Mouse (Mus musculus) intestine, embryonic 14.5 days (tissue): ENCODE data around the gene Lrrd1. TPM values are rescaled to one million over a fixed set of nuclear protein-coding genes. Genes with fewer than 3 reads are reported as not detected.

Experiments used
- ATAC-seq: fragments of 200-750 bp; cut with Nextera tagmentation; replicated peaks from 2 replicates; pipeline ENCODE4 v1.8.0; 2017; ENCODE audit warnings: low read depth, moderate number of reproducible peaks, moderate TSS enrichment, moderate library complexity; ENCODE audit not compliant: low FRiP score, low TSS enrichment
- DNase-seq: peaks from one replicate; pipeline ENCODE4 v3.0.0-alpha.2; 2018; ENCODE audit warnings: low spot score
- H3K27ac ChIP-seq: fragments of 300-500 bp; sonication (generic); 2 replicates; pipeline ENCODE4 v1.5.1; 2014; ENCODE audit warnings: low read depth, mild to moderate bottlenecking, control low read depth
- H3K27me3 ChIP-seq: fragments of 300-500 bp; sonication (generic); replicated peaks from 2 replicates; pipeline ENCODE4 v1.6.1; 2014; ENCODE audit warnings: low read length, control low read depth; ENCODE audit not compliant: control insufficient read depth, insufficient read depth
- H3K36me3 ChIP-seq: fragments of 300-500 bp; sonication (generic); 2 replicates; pipeline ENCODE4 v1.6.1; 2014; ENCODE audit warnings: low read length, control low read depth; ENCODE audit not compliant: control insufficient read depth, insufficient read depth
- H3K4me1 ChIP-seq: fragments of 300-500 bp; sonication (generic); replicated peaks from 2 replicates; pipeline ENCODE4 v1.6.1; 2014; ENCODE audit warnings: low read length, control low read depth, mixed read lengths; ENCODE audit not compliant: control insufficient read depth, insufficient read depth
- H3K4me2 ChIP-seq: fragments of 300-500 bp; sonication (generic); 2 replicates; pipeline ENCODE4 v1.6.1; 2014; ENCODE audit warnings: low read length
- H3K4me3 ChIP-seq: fragments of 300-500 bp; sonication (generic); 2 replicates; pipeline ENCODE4 v1.5.1; 2014; ENCODE audit warnings: low read depth, low read length, control low read depth, mixed read lengths
- H3K9ac ChIP-seq: fragments of 300-500 bp; sonication (generic); 2 replicates; pipeline ENCODE4 v1.6.1; 2014; ENCODE audit warnings: mild to moderate bottlenecking, low read length
- H3K9me3 ChIP-seq: fragments of 300-500 bp; sonication (generic); 2 replicates; pipeline ENCODE4 v1.6.1; 2016; ENCODE audit warnings: low read length, control low read depth; ENCODE audit not compliant: control insufficient read depth
- WGBS: fragments of 180-500 bp; shearing (Covaris S2); extraction: QIAGEN DNeasy Blood & Tissue Kit; methylation state at CpG from one replicate; pipeline ENCODE4 v1.1.7; 2014; 5-methylcytosine and 5-hydroxymethylcytosine counted together
- polyA plus RNA-seq: library from polyadenylated mRNA; unstranded; fragments of >200 nt; fragmentation: Nextera tagmentation; extraction: Ambion mirVana; gene quantifications from 2 replicates; pipeline ENCODE4 v1.2.1, GENCODE M21; 2014

Gene Lrrd1
- polyA plus RNA-seq, 1 experiment from 2014 or later = not detected

- ATAC-seq = no peak
- 64% methylated on average over 2 of the region's 2 CpGs for WGBS
Observed at GRCm38 (mm10) chr5:3905471-3905870, 60.5 kb downstream of the Lrrd1 start.

More at GRCm38 (mm10) chr5:3905471-3905870, 60.5 kb downstream of the Lrrd1 start:
- no peak overlapping the region for H3K4me3 ChIP-seq
- no peaks in the 10 kb centered on the region for H3K9me3 ChIP-seq
- no peaks in the 10 kb centered on the region for H3K4me1 ChIP-seq
- no peak overlapping the region for H3K9ac ChIP-seq
- H3K27me3 ChIP-seq = no peaks in the 10 kb centered on the region
- DNase-seq = no peak
- no peak overlapping the region for H3K27ac ChIP-seq
- H3K4me2 ChIP-seq = no peak overlapping the region
- H3K36me3 ChIP-seq = no peaks in the 10 kb centered on the region

Other genes starting within 250 kb of the Lrrd1 start
- gene Pex1, start 249.1 kb upstream of the Lrrd1 start, polyA plus RNA-seq = 16.0 and 17.0 TPM in 2 replicates
- gene Rbm48, start 248.6 kb upstream of the Lrrd1 start, polyA plus RNA-seq = 14.0 and 14.1 TPM in 2 replicates
- not detected in 2 replicates for gene Tmbim7, start 194.0 kb upstream of the Lrrd1 start, polyA plus RNA-seq
- gene Gatad1, start 188.0 kb upstream of the Lrrd1 start, polyA plus RNA-seq = 71.2 and 72.9 TPM in 2 replicates
- gene Ankib1, start 42.2 kb upstream of the Lrrd1 start, polyA plus RNA-seq = 11.4 and 12.4 TPM in 2 replicates
- 37.9 and 48.1 TPM in 2 replicates for gene Krit1, start 42.0 kb upstream of the Lrrd1 start, polyA plus RNA-seq
- 7.8 and 8.6 TPM in 2 replicates for gene Mterf1a, start 48.8 kb downstream of the Lrrd1 start, polyA plus RNA-seq
- 124 and 129 TPM in 2 replicates for gene Akap9, start 82.9 kb downstream of the Lrrd1 start, polyA plus RNA-seq